Mouse (Mus musculus) neural tube, embryonic 12.5 days (tissue): Measurements from ENCODE around the gene Rpl22. TPM values are rescaled to one million over a fixed set of nuclear protein-coding genes. Genes with fewer than 3 reads are reported as not detected.

Experiments
- ATAC-seq: fragments of 200-750 bp; cut with Nextera tagmentation; 2 replicates; pipeline ENCODE4 v1.8.0; 2017; ENCODE audit warnings: low read depth, mild to moderate bottlenecking, moderate TSS enrichment, moderate library complexity; ENCODE audit not compliant: low FRiP score
- H3K27ac ChIP-seq: fragments of 300-500 bp; sonication (generic); 2 replicates; pipeline ENCODE4 v1.5.1; 2016
- H3K27me3 ChIP-seq: fragments of 300-500 bp; sonication (generic); replicated peaks from 2 replicates; pipeline ENCODE4 v1.6.1; 2016; ENCODE audit warnings: mild to moderate bottlenecking
- H3K36me3 ChIP-seq: fragments of 300-500 bp; sonication (generic); 2 replicates; pipeline ENCODE4 v1.6.1; 2016; ENCODE audit warnings: mild to moderate bottlenecking
- H3K4me1 ChIP-seq: fragments of 300-500 bp; sonication (generic); 2 replicates; pipeline ENCODE4 v1.6.1; 2016
- H3K4me2 ChIP-seq: fragments of 300-500 bp; sonication (generic); replicated peaks from 2 replicates; pipeline ENCODE4 v1.6.1; 2016; ENCODE audit warnings: mild to moderate bottlenecking
- H3K4me3 ChIP-seq: fragments of 300-500 bp; sonication (generic); 2 replicates; pipeline ENCODE4 v1.5.1; 2016
- H3K9ac ChIP-seq: fragments of 300-500 bp; sonication (generic); 2 replicates; pipeline ENCODE4 v1.6.1; 2016; ENCODE audit warnings: mild to moderate bottlenecking
- H3K9me3 ChIP-seq: fragments of 300-500 bp; sonication (generic); 2 replicates; pipeline ENCODE4 v1.6.1; 2016; ENCODE audit warnings: mild to moderate bottlenecking
- WGBS: fragments of 180-500 bp; shearing (Covaris S2); methylation state at CpG from one replicate; pipeline ENCODE4 v1.1.7; 2016; 5-methylcytosine and 5-hydroxymethylcytosine counted together
- polyA plus RNA-seq: library from polyadenylated mRNA; unstranded; fragments of >200 nt; fragmentation: Nextera tagmentation; extraction: Ambion mirVana; gene quantifications from 2 replicates; pipeline ENCODE4 v1.2.1, GENCODE M21; 2016

The Rpl22 gene
- polyA plus RNA-seq, 1 experiment from 2014 or later, result 255 TPM

GRCm38 (mm10) chr4:152324641-152325562 lies 640 bp upstream of the Rpl22 start:
- WGBS, result 55% methylated on average over 16 of the region's 16 CpGs
- Histone ChIP-seq H3K27ac (no peak overlapping the region), H3K9me3 (no peaks in the 10 kb centered on the region), H3K4me3 (peak overlapping the region; percentile 96; the same call in 1 of the 2 replicates), H3K4me1 (peaks cover 14% of the 10 kb centered on the region), H3K4me2 (peak overlapping the region; percentile 84), H3K27me3 (no peaks in the 10 kb centered on the region), H3K9ac (no peak overlapping the region), H3K36me3 (peaks cover 17% of the 10 kb centered on the region)
- ATAC-seq, result no peak

- Histone ChIP-seq H3K9me3 (no peaks in the 10 kb centered on the region), H3K36me3 (peaks cover 34% of the 10 kb centered on the region), H3K4me2 (peak overlapping the region; percentile 84), H3K27me3 (no peaks in the 10 kb centered on the region), H3K27ac (no peak overlapping the region), H3K4me3 (peak overlapping the region; percentile 96), H3K4me1 (peaks cover 14% of the 10 kb centered on the region), H3K9ac (peak overlapping the region; percentile 91)
- no peak for ATAC-seq
- WGBS, result 1% methylated on average over 11 of the region's 11 CpGs
Measured at GRCm38 (mm10) chr4:152326543-152326942, 1.0 kb downstream of the Rpl22 start.

- Histone ChIP-seq H3K27ac (no peak overlapping the region), H3K27me3 (no peaks in the 10 kb centered on the region), H3K4me1 (peaks cover 14% of the 10 kb centered on the region), H3K9ac (no peak overlapping the region), H3K9me3 (no peaks in the 10 kb centered on the region), H3K36me3 (peaks cover 55% of the 10 kb centered on the region), H3K4me2 (no peak overlapping the region), H3K4me3 (no peak overlapping the region)
- no peak for ATAC-seq
- 82% methylated on average over 6 of the region's 6 CpGs for WGBS
Measured at GRCm38 (mm10) chr4:152328691-152329090, 3.1 kb downstream of the Rpl22 start.

- H3K36me3 ChIP-seq, result peaks cover 71% of the 10 kb centered on the region
- WGBS, result 49% methylated on average over 2 of the region's 2 CpGs
Measured at GRCm38 (mm10) chr4:152332952-152333351, 7.4 kb downstream of the Rpl22 start.

GRCm38 (mm10) chr4:152333587-152333986 lies 8.0 kb downstream of the Rpl22 start:
- Histone ChIP-seq H3K9me3 (no peaks in the 10 kb centered on the region), H3K4me2 (no peak overlapping the region), H3K27me3 (peaks cover 17% of the 10 kb centered on the region), H3K36me3 (peaks cover 68% of the 10 kb centered on the region), H3K27ac (no peak overlapping the region), H3K4me1 (no peaks in the 10 kb centered on the region), H3K9ac (no peak overlapping the region), H3K4me3 (no peak overlapping the region)
- ATAC-seq, result no peak
- 95% methylated on average over 12 of the region's 12 CpGs for WGBS

More at GRCm38 (mm10) chr4:152332952-152333351, 7.4 kb downstream of the Rpl22 start:
- no peaks in the 10 kb centered on the region for H3K9me3 ChIP-seq
- H3K4me2 ChIP-seq, result no peak overlapping the region
- H3K4me1 ChIP-seq, result no peaks in the 10 kb centered on the region
- ATAC-seq, result peak; percentile 42; the same call in 1 of the 2 replicates
- no peak overlapping the region for H3K4me3 ChIP-seq
- peaks cover 11% of the 10 kb centered on the region; the same call in 1 of the 2 replicates for H3K27me3 ChIP-seq
- H3K9ac ChIP-seq, result no peak overlapping the region
- no peak overlapping the region for H3K27ac ChIP-seq

- H3K27ac ChIP-seq, result no peak overlapping the region
- ATAC-seq, result no peak
Measured at GRCm38 (mm10) chr4:152337772-152338171, 12.2 kb downstream of the Rpl22 start.

GRCm38 (mm10) chr4:152338419-152339292 lies 13.1 kb downstream of the Rpl22 start, which contains the start of gene Chd5:
Chd5 (plus strand) TSS chr4:152338651.
- H3K36me3 ChIP-seq, result peaks cover 17% of the 10 kb centered on the region
- H3K4me2 ChIP-seq, result peak within 1 kb of the TSS; percentile 99
- ATAC-seq, result peak; percentile 22; the same call in 1 of the 2 replicates
- peaks cover 51% of the 10 kb centered on the region for H3K27me3 ChIP-seq
- H3K9me3 ChIP-seq, result no peaks in the 10 kb centered on the region
- H3K4me3 ChIP-seq, result peak within 1 kb of the TSS; percentile 64
- peaks cover 14% of the 10 kb centered on the region for H3K4me1 ChIP-seq
- no peak within 1 kb of the TSS; the same call in 1 of the 2 replicates for H3K27ac ChIP-seq
- H3K9ac ChIP-seq, result peak within 1 kb of the TSS; percentile 73
- under 1% methylated on average over 98 of the region's 120 CpGs for WGBS

More at GRCm38 (mm10) chr4:152337772-152338171, 12.2 kb downstream of the Rpl22 start:
- H3K9me3 ChIP-seq, result no peaks in the 10 kb centered on the region
- no peak overlapping the region for H3K4me3 ChIP-seq
- WGBS, result 27% methylated on average over 6 of the region's 6 CpGs
- H3K27me3 ChIP-seq, result peaks cover 51% of the 10 kb centered on the region
- peaks cover 14% of the 10 kb centered on the region for H3K4me1 ChIP-seq
- H3K4me2 ChIP-seq, result peak overlapping the region; percentile 99
- H3K36me3 ChIP-seq, result peaks cover 26% of the 10 kb centered on the region
- no peak overlapping the region for H3K9ac ChIP-seq

GRCm38 (mm10) chr4:152339293-152339790 lies 13.8 kb downstream of the Rpl22 start:
- WGBS, result 2% methylated on average over 26 of the region's 26 CpGs
- ATAC-seq, result 0 out of 2 replicates have a peak, but pooled peaks have one; percentile 3
- Histone ChIP-seq H3K4me2 (peak overlapping the region; percentile 99), H3K27ac (no peak overlapping the region), H3K27me3 (peaks cover 51% of the 10 kb centered on the region), H3K9me3 (no peaks in the 10 kb centered on the region), H3K36me3 (peaks cover 10% of the 10 kb centered on the region), H3K4me3 (peak overlapping the region; percentile 64), H3K4me1 (peaks cover 14% of the 10 kb centered on the region), H3K9ac (peak overlapping the region; percentile 73)

- Histone ChIP-seq H3K4me3 (no peak overlapping the region), H3K4me1 (peaks cover 14% of the 10 kb centered on the region), H3K36me3 (no peaks in the 10 kb centered on the region), H3K9ac (no peak overlapping the region), H3K27me3 (peaks cover 54% of the 10 kb centered on the region), H3K27ac (no peak overlapping the region), H3K9me3 (no peaks in the 10 kb centered on the region), H3K4me2 (no peak overlapping the region)
- no peak for ATAC-seq
- 34% methylated on average over 15 of the region's 15 CpGs for WGBS
Measured at GRCm38 (mm10) chr4:152340584-152341284, 15.2 kb downstream of the Rpl22 start.

- Histone ChIP-seq H3K4me1 (peaks cover 14% of the 10 kb centered on the region), H3K27ac (no peak overlapping the region), H3K27me3 (peaks cover 54% of the 10 kb centered on the region), H3K4me2 (no peak overlapping the region), H3K9ac (no peak overlapping the region), H3K9me3 (no peaks in the 10 kb centered on the region), H3K4me3 (no peak overlapping the region), H3K36me3 (no peaks in the 10 kb centered on the region)
- WGBS, result 24% methylated on average over 5 of the region's 5 CpGs
- ATAC-seq, result no peak
Measured at GRCm38 (mm10) chr4:152343296-152343695, 17.8 kb downstream of the Rpl22 start.

- ATAC-seq, result no peak
- Histone ChIP-seq H3K27ac (no peak overlapping the region), H3K36me3 (no peaks in the 10 kb centered on the region), H3K9ac (no peak overlapping the region), H3K9me3 (no peaks in the 10 kb centered on the region), H3K27me3 (peaks cover 50% of the 10 kb centered on the region), H3K4me1 (peaks cover 10% of the 10 kb centered on the region), H3K4me3 (no peak overlapping the region), H3K4me2 (no peak overlapping the region)
- 63% methylated on average over 7 of the region's 7 CpGs for WGBS
Measured at GRCm38 (mm10) chr4:152344651-152345050, 19.1 kb downstream of the Rpl22 start.
